Mouse (Mus musculus) brain, adult 10 weeks (tissue): ENCODE data around the gene Olfr281. TPM values are rescaled to one million over a fixed set of nuclear protein-coding genes. Genes with fewer than 3 reads are reported as not detected.

Experiments
- polyA plus RNA-seq: library from polyadenylated mRNA; stranded (reverse); fragments of 350-450 nt; fragmentation: Illumina TruSeq; extraction: RNeasy Lipid Tissue Mini Kit (QIAGEN cat#74804); gene quantifications from one replicate; pipeline ENCODE4 v1.2.3, GENCODE M21; 2015; ENCODE audit warnings: low read depth, low replicate concordance

The Olfr281 gene
- not detected for polyA plus RNA-seq

DNA sequence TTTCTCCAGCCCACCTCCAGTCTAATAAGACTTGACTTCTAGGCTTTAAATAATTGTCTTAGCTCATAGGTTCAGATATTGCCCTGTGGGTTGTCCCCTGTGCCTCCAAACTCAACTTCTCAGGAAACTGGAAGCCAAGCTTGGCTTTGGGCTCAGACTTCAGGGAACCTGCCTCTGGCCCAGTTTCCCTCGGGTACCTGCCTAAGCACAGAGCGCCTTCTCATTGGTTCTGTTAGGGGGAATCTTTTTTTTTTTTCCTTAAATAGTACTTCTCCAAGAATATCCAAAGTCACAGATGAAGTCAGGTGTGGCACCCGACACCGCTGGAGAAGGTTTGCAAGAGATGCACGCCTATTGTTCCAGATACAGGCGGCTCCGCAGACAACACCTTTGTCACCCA is at the start of gene Olfr281:
Olfr281 (plus strand) TSS at position 301 of the 400 bp plus-strand sequence.

DNA sequence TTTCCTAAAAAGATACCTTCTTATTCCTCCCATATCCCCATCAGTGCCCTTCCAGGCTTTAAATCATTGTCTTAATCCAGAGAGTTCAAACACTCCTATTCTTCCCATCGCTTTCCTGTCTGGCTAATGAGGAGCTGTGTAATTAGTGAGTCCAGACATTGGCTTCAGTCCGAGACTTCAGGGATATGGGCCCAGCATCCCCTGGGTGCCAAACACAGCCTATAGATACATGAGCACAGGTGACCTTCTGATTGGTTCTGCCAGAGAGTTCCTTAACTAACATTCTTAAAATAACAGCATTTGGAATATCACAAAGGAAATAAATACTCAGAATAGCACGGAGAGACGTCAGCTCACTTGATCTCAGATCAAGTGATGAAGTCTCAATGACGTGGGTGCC is 21.5 kb upstream of the Olfr281 start, which contains the start of gene Olfr282:
Olfr282 (plus strand) TSS at position 301 of the 400 bp plus-strand sequence.

GRCm38 (mm10) chr15:98469596-98469995 is 17.2 kb downstream of the Olfr281 start, which contains the start of gene OR5BS1P:
Gene OR5BS1P, plus strand, starts transcription at chr15:98469896.

GRCm38 (mm10) chr15:98482701-98483100 is 30.3 kb downstream of the Olfr281 start, which contains the start of gene Lalba:
Gene Lalba, minus strand, starts transcription at chr15:98482721.

GRCm38 (mm10) chr15:98492102-98492501 is 39.7 kb downstream of the Olfr281 start, which contains the start of gene Olfr279:
Gene Olfr279, plus strand, starts transcription at chr15:98492402.

Other genes with a start within 250 kb of the Olfr281 start
- not detected for gene Gm44579, start 231.6 kb upstream of the Olfr281 start, polyA plus RNA-seq
- 13.2 TPM for gene Olfr287, start 231.5 kb upstream of the Olfr281 start, polyA plus RNA-seq
- not detected for gene Olfr286, start 218.1 kb upstream of the Olfr281 start, polyA plus RNA-seq
- not detected for gene H1fnt, start 195.3 kb upstream of the Olfr281 start, polyA plus RNA-seq
- gene Zfp641, start 156.4 kb upstream of the Olfr281 start, polyA plus RNA-seq = 7.7 TPM
- gene Olfr285, start 135.2 kb upstream of the Olfr281 start, polyA plus RNA-seq = not detected
- not detected for gene Olfr284, start 111.6 kb upstream of the Olfr281 start, polyA plus RNA-seq
- not detected for gene Olfr283, start 71.6 kb upstream of the Olfr281 start, polyA plus RNA-seq
- not detected for gene Olfr282, start 21.4 kb upstream of the Olfr281 start, polyA plus RNA-seq
- not detected for gene OR5BS1P, start 17.3 kb downstream of the Olfr281 start, polyA plus RNA-seq
- gene Lalba, start 30.1 kb downstream of the Olfr281 start, polyA plus RNA-seq = not detected
- not detected for gene Olfr279, start 39.8 kb downstream of the Olfr281 start, polyA plus RNA-seq
- 57.3 TPM for gene Kansl2, start 81.7 kb downstream of the Olfr281 start, polyA plus RNA-seq
- gene Ccnt1, start 118.3 kb downstream of the Olfr281 start, polyA plus RNA-seq = 24.5 TPM
- gene 4930415O20Rik, start 118.4 kb downstream of the Olfr281 start, polyA plus RNA-seq = not detected
- 31.7 TPM for gene Adcy6, start 157.5 kb downstream of the Olfr281 start, polyA plus RNA-seq
- gene Cacnb3, start 178.3 kb downstream of the Olfr281 start, polyA plus RNA-seq = 201 TPM
- gene Ddx23, start 210.3 kb downstream of the Olfr281 start, polyA plus RNA-seq = 52.9 TPM
- gene Rnd1, start 224.9 kb downstream of the Olfr281 start, polyA plus RNA-seq = 30.1 TPM